Mouse (Mus musculus): ENCODE data around the gene Cd40. TPM values are rescaled to one million over a fixed set of nuclear protein-coding genes. Genes with fewer than 3 reads are reported as not detected.

Gene Cd40
- 1.2 and 2.0 TPM in 2 replicates for polyA plus RNA-seq (2011; ENCODE audit: insufficient read length, low read depth, missing spikeins)

DNA sequence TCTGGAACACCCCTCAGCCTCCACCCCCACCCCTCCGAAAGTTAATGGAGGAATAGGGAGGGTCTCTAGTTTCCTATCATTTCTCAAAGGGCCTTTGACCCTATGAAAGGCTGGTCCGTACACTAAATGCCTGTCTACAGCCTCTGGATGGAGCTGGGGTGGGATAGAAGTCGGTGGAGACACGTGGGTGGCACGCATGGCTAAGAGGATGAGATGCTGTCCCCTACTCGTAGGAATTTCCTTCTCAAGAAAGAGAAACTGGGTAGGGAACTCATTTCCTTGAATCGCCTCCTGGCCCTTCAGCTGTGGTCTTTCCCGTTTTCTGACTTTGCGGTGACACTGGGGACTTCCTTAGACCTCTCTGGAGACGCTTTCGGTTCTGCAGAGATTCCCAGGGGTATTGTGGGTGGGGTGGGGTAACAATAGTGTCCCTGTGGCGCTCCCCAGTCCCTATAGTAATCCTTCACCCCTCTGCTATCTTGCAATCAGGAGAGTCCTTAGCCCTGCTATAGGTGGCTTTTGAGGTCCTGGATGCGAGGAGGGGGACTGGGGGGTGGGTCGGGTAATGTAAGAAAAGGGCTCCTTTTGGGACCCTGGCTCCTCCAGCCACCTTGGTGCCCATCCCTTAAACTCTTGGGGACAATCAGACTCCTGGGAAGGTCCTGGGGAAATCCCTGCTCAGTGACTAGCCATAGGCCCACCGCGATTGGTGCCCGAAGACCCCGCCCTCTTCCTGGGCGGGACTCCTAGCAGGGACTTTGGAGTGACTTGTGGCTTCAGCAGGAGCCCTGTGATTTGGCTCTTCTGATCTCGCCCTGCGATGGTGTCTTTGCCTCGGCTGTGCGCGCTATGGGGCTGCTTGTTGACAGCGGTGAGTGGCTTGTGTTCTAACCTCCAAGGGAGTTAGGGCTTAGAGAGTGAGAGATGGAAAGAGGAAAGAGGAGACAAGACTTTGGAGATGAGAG, at the start of gene Cd40:
Gene Cd40 (plus strand): TSS at position 740 of the 965 bp plus-strand sequence.
- H3K27ac ChIP-seq (ENCODE audit: insufficient read depth, low read length), result no peak within 1 kb of the TSS
- no peaks in the 10 kb centered on the region for H3K4me1 ChIP-seq (ENCODE audit: control insufficient read depth, insufficient read depth, low read length)
- peak within 1 kb of the TSS; percentile 50 for H3K4me3 ChIP-seq (ENCODE audit: insufficient read depth, low read length)
- TF ChIP-seq POLR2A (IDR thresholded peaks at IDR 0.05; ENCODE audit: low read depth, low read length) (peak; percentile 59), CTCF (IDR thresholded peaks at IDR 0.05; ENCODE audit: borderline replicate concordance, insufficient read depth, low read length) (no peak)

DNA sequence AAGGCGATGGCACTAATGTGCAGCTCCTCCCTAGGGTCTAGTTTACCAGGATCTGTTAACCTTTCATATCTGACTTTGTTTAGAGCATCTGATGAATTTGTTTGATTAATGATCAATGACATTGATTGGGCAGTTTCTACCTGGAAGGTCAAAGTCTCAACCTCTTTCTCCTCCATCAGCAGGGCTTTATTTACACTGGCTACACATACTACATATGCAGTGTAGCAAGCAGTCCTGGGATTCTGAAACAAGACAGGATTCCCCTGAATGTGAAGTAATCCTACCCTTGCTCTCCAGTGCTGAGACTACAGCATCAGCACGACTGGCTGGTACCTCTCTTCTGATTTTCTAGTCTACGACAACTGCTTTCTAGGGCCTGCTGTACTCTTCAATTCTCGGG, 48.6 kb upstream of the Cd40 start:
- TF ChIP-seq POLR2A (IDR thresholded peaks at IDR 0.05; ENCODE audit: low read depth, low read length) (no peak), CTCF (IDR thresholded peaks at IDR 0.05; ENCODE audit: borderline replicate concordance, insufficient read depth, low read length) (no peak)
- Histone ChIP-seq H3K4me1 (ENCODE audit: control insufficient read depth, insufficient read depth, low read length) (peaks cover 2% of the 10 kb centered on the region; the same call in 1 of the 2 replicates), H3K4me3 (ENCODE audit: insufficient read depth, low read length) (no peak overlapping the region), H3K27ac (ENCODE audit: insufficient read depth, low read length) (no peak overlapping the region)

DNA sequence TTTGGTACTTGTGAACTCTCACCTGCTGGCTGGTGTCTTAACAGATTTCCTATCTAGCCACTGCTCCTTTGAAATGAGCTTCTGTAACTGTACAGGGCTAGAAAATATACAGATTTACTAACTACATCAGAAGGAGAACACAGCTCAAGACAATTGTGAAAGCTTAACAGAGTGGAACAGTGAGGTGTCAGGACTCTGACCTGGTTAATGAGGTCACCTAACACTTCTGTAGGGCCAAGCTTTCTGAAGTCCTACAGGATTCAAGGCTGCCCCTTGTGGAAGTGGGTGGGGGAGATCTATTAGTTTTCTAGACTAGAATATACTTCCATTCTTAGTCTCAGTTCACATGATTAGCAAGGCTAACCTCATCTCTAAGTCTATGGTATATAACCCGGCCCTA, 47.4 kb upstream of the Cd40 start:
- Histone ChIP-seq H3K27ac (ENCODE audit: insufficient read depth, low read length) (no peak overlapping the region), H3K4me3 (ENCODE audit: insufficient read depth, low read length) (no peak overlapping the region), H3K4me1 (ENCODE audit: control insufficient read depth, insufficient read depth, low read length) (peaks cover 2% of the 10 kb centered on the region; the same call in 1 of the 2 replicates)
- TF ChIP-seq POLR2A (IDR thresholded peaks at IDR 0.05; ENCODE audit: low read depth, low read length) (no peak), CTCF (IDR thresholded peaks at IDR 0.05; ENCODE audit: borderline replicate concordance, insufficient read depth, low read length) (no peak)

DNA sequence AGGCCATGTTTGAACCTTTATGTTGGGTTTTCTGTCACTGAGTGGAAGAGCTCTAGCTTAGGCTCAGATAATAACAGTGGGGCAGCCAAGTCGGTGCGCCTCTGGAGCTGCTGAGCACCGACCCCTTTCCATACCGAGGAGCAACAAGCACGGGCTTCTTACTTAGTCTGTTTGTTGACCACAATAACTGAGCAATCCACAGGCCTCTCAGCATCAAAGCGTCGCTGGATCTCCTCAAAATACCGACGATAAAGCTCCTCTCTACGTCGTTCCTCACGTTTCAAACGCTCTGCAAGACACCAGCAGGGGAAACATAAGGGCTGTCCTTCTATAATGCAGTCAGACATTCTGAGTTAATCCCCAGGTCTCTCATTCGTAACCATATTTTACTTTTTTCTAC, 46.3 kb upstream of the Cd40 start:
- TF ChIP-seq POLR2A (IDR thresholded peaks at IDR 0.05; ENCODE audit: low read depth, low read length) (no peak), CTCF (IDR thresholded peaks at IDR 0.05; ENCODE audit: borderline replicate concordance, insufficient read depth, low read length) (no peak)
- no peak overlapping the region for H3K27ac ChIP-seq (ENCODE audit: insufficient read depth, low read length)
- H3K4me3 ChIP-seq (ENCODE audit: insufficient read depth, low read length), result no peak overlapping the region
- H3K4me1 ChIP-seq (ENCODE audit: control insufficient read depth, insufficient read depth, low read length), result peaks cover 2% of the 10 kb centered on the region; the same call in 1 of the 2 replicates

DNA sequence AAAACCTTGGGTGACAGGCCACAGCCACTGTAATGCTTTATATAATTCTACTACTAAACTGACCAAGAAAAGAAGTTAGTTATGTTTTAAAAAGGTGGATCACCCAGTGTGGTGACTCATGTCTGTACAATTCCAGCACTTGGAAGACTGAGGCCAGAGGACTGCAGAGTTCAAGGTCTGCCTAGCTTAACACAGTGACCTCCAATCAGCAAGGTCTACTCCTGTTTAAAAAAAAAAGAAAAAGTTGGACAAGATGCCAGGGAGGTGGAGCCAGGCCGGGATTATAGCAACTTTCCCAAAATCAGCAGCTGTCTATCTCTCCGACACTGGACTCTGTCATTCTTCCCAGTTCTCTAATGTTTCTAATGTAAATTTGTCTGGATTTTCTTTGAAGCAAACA, 45.8 kb upstream of the Cd40 start:
- H3K4me3 ChIP-seq (ENCODE audit: insufficient read depth, low read length), result no peak overlapping the region
- no peak for TF ChIP-seq CTCF (IDR thresholded peaks at IDR 0.05; ENCODE audit: borderline replicate concordance, insufficient read depth, low read length)
- no peak for TF ChIP-seq POLR2A (IDR thresholded peaks at IDR 0.05; ENCODE audit: low read depth, low read length)
- no peak overlapping the region for H3K27ac ChIP-seq (ENCODE audit: insufficient read depth, low read length)
- H3K4me1 ChIP-seq (ENCODE audit: control insufficient read depth, insufficient read depth, low read length), result peaks cover 2% of the 10 kb centered on the region; the same call in 1 of the 2 replicates

DNA sequence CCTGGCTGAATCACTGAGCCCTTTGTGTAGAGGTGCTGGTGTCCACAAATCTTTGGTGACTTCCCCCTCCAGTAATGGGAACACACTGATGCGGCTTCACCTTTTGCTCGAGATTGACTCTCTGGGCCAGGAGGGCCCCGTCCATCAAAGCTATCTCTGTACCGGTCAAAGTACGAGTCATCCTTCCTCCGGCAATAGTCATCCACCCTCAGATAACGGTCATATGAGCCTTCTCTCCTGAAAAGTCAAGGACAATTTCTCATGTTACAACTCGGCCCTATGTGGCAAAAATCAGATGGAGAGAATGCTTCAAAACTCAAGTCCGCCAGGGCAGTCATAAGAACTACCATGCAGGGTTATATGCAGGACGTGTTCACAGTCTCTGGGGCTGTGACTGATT, 45.1 kb upstream of the Cd40 start:
- Histone ChIP-seq H3K4me3 (ENCODE audit: insufficient read depth, low read length) (no peak overlapping the region), H3K27ac (ENCODE audit: insufficient read depth, low read length) (no peak overlapping the region), H3K4me1 (ENCODE audit: control insufficient read depth, insufficient read depth, low read length) (peaks cover 2% of the 10 kb centered on the region; the same call in 1 of the 2 replicates)
- TF ChIP-seq POLR2A (IDR thresholded peaks at IDR 0.05; ENCODE audit: low read depth, low read length) (no peak), CTCF (IDR thresholded peaks at IDR 0.05; ENCODE audit: borderline replicate concordance, insufficient read depth, low read length) (no peak)

DNA sequence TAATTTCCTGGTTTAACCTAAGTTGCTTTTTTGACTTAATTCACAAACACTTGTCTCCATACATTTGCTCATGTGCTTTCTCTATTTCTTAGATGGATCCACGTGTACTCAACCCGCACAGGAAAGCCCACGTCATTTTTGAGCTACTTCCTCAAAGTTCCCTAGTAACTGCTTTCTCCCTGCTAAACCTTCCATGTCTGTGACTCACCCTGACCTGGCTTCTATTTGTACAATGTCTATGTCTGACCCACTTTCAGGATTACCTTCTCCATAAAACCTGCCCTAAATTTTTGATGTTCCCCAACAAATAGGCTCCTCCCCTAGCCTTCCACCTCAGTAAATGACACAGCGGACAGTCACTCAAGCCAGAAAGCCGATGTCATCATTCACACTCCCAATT, 40.5 kb upstream of the Cd40 start:
- TF ChIP-seq CTCF (IDR thresholded peaks at IDR 0.05; ENCODE audit: borderline replicate concordance, insufficient read depth, low read length), result no peak
- no peak for TF ChIP-seq POLR2A (IDR thresholded peaks at IDR 0.05; ENCODE audit: low read depth, low read length)
- Histone ChIP-seq H3K4me1 (ENCODE audit: control insufficient read depth, insufficient read depth, low read length) (peaks cover 2% of the 10 kb centered on the region; the same call in 1 of the 2 replicates), H3K4me3 (ENCODE audit: insufficient read depth, low read length) (no peak overlapping the region), H3K27ac (ENCODE audit: insufficient read depth, low read length) (no peak overlapping the region)

DNA sequence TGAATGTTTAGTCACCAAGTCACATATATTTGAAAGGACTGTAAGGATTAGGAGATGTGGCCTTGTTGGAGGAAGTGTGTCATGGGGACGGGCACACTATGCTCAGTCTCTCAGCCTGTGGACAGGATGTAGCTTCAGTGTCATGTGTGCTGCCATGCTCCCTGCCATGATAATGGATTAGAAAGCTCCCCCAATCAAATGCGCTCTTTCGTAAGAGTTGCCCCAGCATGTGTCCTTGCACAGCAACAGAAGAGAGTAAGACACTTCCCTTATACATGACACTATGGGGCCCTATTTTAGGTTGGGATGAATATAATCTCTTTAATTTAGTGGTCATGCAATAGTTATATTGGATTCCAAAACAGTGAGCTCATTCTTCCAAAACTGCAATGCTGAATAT, 34.9 kb upstream of the Cd40 start:
- Histone ChIP-seq H3K4me1 (ENCODE audit: control insufficient read depth, insufficient read depth, low read length) (no peaks in the 10 kb centered on the region), H3K4me3 (ENCODE audit: insufficient read depth, low read length) (no peak overlapping the region), H3K27ac (ENCODE audit: insufficient read depth, low read length) (no peak overlapping the region)
- TF ChIP-seq CTCF (IDR thresholded peaks at IDR 0.05; ENCODE audit: borderline replicate concordance, insufficient read depth, low read length) (no peak), POLR2A (IDR thresholded peaks at IDR 0.05; ENCODE audit: low read depth, low read length) (no peak)

DNA sequence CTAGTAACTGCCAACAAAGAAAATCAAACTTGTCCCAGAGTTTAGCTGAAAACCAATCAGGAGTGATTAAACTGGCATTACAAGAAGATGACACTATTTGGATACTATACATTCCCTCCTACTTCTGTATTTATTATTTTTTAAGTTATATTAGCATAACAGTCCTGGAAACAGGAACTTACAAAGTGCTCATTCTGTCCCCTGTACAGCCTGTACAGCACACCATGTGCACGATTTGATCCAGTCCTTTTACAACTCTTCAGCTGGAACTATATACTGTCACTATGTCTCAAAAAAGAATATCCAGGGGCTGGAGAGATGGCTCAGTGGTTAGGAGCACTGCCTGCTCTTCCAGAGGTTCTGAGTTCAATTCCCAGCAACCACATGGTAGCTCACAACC, 28.3 kb upstream of the Cd40 start:
- Histone ChIP-seq H3K4me1 (ENCODE audit: control insufficient read depth, insufficient read depth, low read length) (no peaks in the 10 kb centered on the region), H3K27ac (ENCODE audit: insufficient read depth, low read length) (no peak overlapping the region), H3K4me3 (ENCODE audit: insufficient read depth, low read length) (no peak overlapping the region)
- no peak for TF ChIP-seq CTCF (IDR thresholded peaks at IDR 0.05; ENCODE audit: borderline replicate concordance, insufficient read depth, low read length)
- no peak for TF ChIP-seq POLR2A (IDR thresholded peaks at IDR 0.05; ENCODE audit: low read depth, low read length)

DNA sequence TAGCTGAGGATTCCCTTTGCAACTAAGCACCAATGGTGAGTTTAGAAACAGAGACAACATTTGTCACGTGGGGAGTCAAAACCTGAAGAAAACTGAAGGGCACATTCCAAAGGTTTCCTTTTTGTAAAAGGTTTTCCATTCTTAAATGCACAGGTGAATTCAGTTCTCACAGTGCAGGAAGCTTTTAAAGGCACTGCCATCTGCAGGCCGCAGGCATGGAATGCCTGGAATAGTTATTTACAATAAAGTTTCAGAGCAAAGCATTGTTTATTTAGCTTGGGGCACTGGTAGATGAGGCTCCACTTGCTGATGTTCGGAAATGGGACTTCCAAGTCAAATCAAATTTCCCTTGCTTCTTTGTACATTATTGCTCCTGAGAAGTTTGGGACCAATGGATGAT, 22.9 kb upstream of the Cd40 start:
- H3K4me1 ChIP-seq (ENCODE audit: control insufficient read depth, insufficient read depth, low read length), result peaks cover 4% of the 10 kb centered on the region
- no peak overlapping the region for H3K27ac ChIP-seq (ENCODE audit: insufficient read depth, low read length)
- TF ChIP-seq POLR2A (IDR thresholded peaks at IDR 0.05; ENCODE audit: low read depth, low read length), result no peak
- H3K4me3 ChIP-seq (ENCODE audit: insufficient read depth, low read length), result no peak overlapping the region
